Mouse (Mus musculus) liver, adult (tissue): Measurements from ENCODE around the gene Tbcel.

Experiments
- GATA4 ChIP-seq: IDR thresholded peaks from 2 replicates; pipeline ENCODE4 v1.6.1; 2014; ENCODE audit warnings: mild to moderate bottlenecking, low read length; ENCODE audit not compliant: insufficient replicate concordance

Tbcel gene

DNA sequence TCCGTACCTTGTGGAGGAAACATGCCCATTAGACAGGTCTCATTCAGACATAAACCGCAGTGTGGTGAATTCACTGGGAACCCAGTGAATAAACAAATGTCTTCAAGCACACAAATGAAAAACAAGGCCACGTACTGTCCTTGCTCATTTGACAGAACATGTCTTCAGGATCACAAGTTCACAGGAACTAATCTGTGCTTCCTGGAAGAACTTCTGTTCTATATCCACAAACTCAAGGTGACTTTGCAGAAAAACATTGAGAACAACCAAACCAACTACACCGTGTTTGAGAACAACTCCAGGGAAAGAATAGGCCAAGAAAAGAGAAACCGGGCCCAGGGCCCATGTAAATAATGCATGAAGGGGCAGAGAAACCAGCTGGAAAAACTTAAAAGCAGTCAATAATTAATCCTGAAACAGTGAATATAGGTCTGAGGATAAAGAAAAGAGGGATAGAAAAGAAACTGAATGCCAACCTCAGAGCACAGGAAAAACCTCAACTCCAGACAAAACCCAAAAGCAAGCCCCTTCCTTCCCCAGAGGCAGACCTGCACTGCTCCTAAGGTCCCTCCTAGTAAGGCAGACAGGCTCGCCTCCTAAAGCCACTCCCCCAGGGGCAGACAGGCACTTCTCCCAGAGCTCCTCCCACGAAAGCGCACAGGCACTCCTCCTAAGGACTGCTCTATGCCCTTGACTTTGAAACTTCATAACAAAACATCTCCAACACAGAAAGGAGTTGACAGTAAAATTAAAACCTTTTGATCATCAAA lies 44.2 kb downstream of the Tbcel start:
- TF ChIP-seq GATA4: no peak

DNA sequence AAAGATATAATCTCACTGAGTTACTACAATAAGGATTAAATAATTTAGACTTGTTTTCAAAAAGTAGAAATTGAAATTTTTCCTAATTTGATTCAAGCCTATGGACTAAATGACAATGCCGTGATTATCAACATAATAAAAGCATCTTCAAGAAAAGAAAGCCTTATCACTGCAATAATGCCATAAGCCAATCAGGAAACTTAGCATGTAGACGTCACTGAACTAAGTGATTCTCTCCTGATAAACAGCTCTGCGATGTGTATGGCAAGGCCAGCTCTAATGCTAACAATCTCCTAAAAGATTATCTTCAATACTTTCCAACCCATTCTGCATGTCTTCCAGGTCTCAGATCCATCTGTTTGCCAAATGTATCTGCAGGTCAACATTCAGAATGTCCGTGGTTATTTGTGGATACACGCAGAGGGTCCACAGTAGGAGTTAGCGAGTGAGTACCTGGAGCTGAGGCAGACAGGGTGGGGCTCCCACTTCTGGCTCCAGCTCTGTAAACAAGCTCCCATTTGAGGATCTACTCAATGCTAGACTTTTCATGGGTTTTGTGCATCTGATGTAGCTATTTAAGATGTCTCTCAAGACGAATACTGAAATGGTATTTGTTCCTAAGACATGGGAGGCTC lies 44.9 kb downstream of the Tbcel start:
- TF ChIP-seq GATA4: no peak

DNA sequence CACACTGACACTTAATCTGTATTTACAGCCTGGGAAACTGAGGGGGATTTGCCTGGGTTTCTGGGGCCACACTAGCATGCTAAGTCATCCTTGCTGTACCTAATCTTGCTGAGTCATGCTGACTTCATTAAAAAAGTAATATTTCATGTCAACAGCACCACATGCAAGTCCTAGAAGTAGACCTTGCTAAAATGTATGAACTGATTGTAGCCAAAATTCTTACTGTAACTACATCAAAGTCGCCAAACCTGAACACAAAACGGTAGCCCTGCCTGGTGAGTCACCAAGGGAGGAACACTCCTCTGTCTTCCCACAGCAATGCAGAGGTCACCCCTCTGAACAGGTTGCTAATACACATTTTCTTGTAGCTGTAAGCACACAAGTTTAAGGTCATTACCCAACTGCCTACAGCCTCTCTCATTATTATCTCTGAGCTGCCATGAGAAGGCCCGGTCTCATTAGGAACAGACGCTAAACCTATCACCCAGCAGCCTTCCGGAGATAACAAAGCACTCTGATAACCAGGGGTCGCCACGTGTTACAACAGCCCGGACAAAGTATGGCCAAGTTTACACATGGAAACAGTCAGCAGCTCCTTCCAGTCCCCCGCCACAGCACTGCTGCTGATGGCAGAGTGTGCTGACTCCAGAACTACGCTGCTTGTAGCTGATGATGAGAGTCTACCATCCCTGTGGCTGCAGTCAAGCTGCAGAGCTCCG lies 46.1 kb downstream of the Tbcel start:
- TF ChIP-seq GATA4: peak; percentile 97

DNA sequence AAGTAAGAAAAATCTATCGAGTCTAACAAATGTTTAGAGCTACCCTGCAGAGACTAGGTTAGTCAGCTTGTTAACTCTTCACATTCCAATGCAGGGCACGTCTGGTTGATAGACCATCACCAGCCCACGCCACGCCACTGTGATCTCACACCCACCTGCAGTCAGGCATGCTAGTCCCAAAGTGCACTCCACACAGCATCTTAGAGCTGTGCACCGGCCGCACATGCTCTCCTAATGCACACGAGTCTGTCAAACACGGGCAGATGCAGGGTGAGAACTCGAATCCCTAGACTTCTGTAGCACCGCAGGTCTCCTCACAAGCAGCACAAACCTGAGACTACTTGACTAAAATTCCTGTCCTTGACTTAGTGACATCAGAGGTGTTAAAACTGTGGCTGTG lies 47.3 kb downstream of the Tbcel start:
- no peak for TF ChIP-seq GATA4

DNA sequence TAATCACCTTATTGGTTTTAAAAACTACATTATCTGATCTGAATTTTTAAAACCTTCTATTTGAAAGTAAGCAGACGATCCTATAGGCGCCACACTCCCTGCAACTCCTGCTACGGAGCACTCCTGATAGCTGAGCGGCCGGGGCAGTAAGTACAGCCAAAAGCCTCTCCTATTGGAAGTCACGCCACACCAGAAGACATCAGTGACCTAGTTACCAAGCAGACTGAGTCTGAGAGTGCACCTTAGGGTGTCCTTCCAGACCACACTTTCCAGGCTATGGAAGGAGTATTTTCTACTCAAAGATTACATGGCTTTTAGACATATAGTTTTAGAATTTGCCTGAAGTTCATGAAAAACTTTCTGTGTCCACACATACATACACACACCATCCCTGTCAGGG lies 47.9 kb downstream of the Tbcel start:
- TF ChIP-seq GATA4: no peak

DNA sequence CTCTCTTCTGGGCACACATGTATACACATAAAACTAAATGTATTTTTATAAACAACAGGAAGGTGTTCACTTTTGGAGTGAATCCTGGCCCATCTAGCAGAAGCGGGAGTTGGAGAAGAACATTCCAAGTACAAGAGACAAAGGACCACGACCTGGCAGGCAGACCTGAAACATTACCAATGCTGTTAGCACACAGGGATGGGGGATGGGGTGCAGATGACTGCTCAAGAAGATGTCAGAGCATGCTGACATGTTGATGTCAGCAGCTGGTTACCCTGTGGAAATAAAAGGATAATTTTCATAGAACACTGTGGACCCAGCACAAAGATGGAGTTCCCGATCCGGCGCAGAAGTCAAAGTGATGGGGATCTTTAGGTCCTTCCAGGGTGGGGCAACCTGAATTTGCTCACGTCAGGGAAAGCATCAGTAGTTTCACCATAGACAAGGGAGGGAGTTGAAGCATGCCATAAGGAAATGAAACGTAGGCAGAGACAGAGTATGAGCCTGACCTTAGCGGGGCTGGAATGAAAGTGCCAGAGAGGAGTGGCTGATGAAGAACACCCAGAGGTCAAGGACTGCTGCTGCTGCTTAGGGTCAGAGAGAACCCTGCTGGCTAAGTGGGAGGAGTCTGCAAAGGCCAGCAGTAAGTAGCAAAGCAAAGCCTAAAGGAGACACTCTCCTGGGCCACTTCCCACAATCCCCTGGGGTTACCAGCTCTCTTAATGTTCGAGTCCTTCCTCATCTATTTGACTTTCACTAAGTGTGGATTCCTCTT lies 48.7 kb downstream of the Tbcel start:
- no peak for TF ChIP-seq GATA4

DNA sequence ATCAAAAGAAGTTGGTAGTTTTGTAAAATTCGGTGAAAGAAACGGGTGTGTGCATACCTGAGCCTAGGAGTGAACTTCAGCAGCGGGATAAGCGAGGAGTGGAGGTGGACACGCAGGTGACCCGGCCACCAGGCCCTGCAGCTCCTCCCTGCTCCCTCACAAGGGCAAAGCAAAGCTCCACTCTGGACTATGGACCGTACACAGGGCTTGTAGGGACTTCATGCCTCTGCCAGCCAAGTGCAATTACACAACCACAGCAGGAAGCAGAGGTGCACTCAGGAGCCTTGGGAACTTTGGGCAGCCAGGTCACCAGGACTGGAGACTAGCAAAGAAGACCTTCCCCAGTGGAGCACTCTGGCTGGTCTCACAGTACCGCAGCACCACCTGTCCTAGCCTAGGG lies 50.1 kb downstream of the Tbcel start:
- peak; percentile 15; the same call in 1 of the 2 replicates for TF ChIP-seq GATA4

DNA sequence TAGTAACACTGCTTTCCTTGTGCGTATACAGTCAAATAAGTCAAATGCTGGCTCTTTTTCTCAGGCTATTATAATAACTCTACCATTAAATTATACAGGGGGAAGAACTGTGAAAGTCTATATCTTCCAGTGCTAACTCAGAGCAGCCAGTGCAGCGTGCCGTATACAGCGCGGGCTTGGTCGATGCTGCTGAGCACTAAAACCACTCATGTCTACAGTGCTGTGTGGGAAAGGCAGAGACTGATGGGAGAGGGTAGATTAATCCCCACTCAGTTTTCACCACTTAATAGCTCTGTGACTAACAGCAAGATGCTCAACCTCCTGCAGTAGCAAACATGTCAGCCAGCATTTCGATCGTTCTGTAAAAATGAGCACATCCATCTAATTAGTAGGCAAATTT lies 53.2 kb downstream of the Tbcel start:
- TF ChIP-seq GATA4: no peak

DNA sequence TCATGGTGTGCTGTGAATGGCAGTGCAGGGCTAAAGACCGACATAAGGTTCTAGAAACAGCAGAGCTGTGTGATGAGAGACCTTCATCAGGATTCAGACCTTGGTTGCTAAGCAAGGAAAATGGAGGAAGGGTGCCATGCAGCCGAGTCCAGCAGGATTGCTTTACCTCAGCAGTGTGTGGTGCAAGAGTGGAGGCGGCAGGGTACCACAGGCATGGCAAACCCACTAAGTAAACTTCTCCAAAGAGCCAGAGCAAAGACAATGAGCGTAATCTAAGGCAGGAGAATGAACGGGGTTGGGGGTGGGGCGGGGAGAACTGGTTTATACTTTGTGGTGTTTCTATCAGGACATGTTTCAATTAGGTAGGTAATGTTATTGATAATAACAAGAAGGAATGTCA lies 58.6 kb downstream of the Tbcel start:
- TF ChIP-seq GATA4: no peak

DNA sequence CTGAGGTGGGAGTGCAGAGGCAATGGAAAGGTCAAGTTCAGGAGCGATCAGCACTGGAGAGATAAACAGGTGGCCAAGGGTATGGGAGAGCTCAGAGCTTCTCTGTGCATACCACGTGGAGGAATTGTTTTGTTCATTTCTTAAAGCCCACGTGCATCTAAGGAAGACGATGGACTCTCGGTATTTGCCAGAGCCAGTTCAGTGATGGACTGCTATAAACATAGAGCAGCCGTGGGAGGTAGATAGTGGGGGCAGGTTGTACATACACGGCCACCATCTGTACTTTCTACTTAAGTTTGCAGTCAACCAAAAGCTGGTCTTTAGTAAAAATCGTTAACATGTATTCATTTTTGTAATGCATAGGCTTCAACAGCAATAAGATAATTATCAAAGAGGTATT lies 65.5 kb downstream of the Tbcel start:
- no peak for TF ChIP-seq GATA4

DNA sequence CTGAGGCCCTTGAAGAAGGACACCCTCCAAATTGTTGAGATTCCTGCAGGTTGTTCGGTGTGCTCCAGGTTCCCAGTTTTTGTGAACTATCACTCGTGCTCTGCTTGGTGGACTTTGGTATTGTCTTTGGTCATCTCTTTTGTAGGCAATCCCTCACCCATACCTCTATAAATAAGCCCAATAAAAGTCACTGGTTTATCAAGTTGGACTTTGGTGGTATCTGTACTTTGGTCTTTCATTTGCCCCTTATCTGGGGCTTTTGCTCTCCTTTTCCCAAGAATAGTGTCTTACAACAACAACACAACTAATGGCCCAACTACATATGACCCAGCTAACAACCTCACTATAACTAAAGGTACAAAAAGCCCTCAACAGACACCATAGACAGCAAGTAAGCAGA lies 66.4 kb downstream of the Tbcel start:
- no peak for TF ChIP-seq GATA4

DNA sequence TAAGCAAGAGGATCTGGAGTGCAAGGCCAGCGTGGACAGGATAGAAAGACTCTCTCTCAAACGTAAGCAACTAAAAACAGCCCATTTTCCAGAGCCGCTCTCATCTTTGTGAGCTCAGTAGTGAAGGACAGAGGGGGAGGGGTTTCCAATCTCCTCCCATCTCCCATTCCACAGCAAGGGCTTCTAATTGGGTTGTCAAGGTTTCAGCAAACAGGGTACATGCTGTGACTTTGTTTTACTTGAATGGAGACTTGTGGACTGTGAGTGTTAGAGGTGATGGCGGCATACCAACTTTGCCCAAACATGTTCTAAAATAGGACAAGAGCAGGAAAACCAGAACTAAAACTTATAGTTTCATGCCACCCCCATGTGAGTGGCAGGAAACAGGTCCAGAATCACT lies 68.2 kb downstream of the Tbcel start:
- no peak for TF ChIP-seq GATA4

DNA sequence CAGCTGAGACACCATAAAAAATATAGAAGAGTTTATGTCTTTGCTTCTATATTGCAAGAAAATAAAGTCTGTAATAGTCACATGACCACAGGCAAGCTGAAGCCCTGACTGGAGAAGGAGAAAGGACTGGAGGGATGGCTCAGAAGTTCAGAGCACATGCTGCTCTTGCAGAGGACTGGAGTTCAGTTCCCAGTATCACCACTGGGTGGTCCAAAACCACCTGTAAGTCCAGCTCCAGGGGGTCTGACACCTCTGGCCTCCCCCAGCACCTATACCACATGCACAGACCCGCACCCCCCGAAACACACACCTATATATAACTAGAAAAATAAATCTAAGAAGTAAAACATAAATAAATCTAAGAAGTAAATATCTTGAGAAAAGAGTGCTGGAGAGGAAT lies 75.5 kb downstream of the Tbcel start:
- no peak for TF ChIP-seq GATA4

DNA sequence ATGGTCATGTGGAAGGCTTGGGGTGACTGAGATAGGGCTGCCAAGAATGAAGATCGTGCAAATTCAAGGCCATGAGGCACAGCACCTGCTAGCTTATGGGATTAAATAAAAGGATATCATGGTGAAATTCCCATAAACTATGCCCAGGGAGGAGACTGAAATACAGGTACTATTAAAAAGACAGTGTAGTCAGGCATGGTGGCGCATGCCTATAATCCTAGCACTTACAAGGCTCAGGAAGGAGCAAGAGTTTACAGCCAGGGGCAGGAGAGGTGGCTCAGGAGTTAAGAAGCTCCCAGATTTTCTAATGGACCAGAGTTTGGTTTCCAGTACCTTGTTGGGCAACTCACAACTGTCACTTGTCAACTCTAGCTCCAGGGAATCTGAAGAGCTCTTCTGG lies 76.0 kb downstream of the Tbcel start:
- TF ChIP-seq GATA4: no peak
